Mouse (Mus musculus) embryo, embryonic 9.5 days (tissue): ENCODE results near the gene Slc4a2.
"Not testable (repeated sequence)": the region's sequence is repeated elsewhere in the genome, so short reads cannot be mapped to it uniquely, and the experiment has no call there.

ENCODE experiments used
- DNase-seq: peaks from one replicate; pipeline ENCODE4 v3.0.0-alpha.2; 2017; ENCODE audit errors: extremely low spot score

The Slc4a2 gene

DNA sequence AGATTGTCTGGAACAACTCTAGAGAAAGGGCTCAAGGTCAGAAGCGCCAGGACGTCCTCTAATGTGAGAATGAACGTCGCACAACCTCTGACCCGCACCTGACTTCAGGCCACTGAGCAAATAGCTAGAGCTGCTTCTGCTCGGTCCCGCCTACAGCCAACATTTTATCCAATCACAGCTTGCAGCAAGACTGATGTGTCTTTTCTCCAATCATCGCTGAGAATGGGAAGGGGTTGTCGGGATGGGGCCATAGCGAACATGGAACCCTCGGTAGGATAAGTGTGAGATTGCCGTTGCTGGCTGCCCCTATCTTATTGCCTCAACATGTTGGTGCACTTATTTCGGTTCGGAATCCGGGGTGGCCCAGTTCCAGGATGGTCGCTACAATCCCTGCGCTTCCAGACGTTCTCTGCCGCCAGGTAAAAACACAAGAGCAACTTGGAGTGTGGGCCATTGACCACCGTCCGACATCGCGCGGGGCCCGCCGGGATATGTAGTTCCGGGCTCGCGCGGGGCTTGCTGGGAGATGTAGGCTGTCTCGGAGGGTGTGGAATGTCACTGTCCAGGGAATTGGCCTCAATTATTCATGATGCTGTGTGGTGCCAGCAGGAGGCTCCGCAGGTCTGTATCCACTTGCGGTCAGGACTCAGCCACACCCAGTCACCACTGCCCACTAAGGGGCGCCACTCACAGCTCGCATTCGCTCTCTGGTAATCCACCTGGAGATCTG lies 29.3 kb upstream of the Slc4a2 start:
- peak; percentile 97 for DNase-seq

DNA sequence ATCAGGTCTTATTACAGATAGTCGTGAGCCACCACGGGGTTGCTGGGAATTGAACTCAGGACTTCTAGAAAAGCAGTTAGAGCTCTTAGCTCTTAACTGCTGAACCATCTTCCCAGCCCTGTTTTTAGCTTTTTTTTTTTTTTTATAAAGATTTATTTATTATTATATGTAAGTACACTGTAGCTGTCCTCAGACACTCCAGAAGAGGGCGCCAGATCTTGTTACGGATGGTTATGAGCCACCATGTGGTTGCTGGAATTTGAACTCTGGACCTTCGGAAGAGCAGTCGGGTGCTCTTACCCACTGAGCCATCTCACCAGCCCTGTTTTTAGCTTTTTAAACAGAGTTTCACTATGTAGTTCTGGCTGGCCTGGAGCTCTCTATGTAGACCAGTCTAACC lies 27.4 kb upstream of the Slc4a2 start:
- not testable (repeated sequence) for DNase-seq

DNA sequence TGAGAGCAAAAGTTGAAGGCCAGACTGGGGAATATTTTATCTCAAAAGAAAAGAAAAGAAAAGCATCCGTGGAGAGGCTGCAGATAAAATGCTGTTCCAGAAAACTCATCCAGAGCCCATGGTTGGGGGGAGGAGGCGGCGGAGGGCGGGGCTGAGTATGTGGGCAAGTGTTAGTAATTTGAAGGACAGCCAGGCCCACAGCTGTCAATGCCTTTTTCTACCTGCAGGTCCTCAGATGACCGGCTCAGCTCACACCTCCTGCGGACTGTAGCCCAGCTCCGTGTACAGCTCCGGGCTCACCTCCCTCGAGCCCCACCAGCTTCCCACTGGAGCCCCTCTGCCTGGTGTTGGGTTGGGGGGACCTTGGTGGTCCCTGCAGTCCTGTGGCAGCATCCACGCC lies 24.0 kb upstream of the Slc4a2 start:
- no peak for DNase-seq

GRCm38 (mm10) chr5:24400362-24400761 lies 23.3 kb upstream of the Slc4a2 start:
- DNase-seq: no peak

GRCm38 (mm10) chr5:24400911-24401605 lies 22.6 kb upstream of the Slc4a2 start:
- DNase-seq: no peak

DNA sequence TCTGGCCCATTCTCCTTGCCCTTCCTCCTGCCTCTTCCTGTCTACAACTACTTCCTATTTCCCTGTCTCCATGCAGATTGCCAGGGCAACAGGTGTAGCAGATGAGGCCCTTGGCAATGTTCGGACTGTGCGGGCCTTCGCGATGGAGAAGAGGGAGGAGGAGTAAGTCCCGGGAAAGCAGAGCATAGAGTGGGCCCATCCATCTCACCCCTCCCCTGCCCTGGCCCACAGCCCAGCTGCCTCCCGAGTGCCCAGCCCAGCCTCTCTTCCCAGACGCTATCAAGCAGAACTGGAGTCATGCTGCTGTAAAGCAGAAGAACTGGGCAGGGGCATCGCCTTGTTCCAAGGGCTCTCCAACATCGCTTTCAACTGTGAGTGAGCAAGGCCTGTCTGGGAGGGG lies 21.7 kb upstream of the Slc4a2 start:
- DNase-seq: no peak

- no peak for DNase-seq
Measured at GRCm38 (mm10) chr5:24404594-24405360, 18.9 kb upstream of the Slc4a2 start.

DNA sequence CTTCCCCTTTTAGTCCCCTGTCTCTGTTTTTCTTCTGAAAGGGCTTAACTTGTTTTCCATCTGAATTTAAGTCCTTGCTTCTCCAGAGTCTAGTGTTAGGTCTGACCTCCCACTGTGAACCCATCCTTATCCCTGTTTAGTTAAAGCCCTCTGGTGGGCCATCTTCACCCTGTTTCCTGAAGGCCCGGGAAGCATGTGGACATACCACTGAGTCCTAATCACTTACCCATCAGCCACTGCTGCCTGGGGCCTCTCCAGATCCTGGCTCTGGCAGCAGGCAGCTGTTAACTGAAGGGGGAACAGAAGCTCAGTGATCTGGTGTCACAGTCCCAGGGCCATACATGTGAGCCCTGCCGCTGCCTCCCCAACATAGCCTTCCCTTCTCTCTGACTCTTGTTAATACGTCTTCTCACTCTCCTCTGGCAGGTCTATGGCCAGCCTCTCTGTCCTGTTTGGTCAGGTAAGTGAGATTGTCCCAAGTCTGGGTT lies 18.2 kb upstream of the Slc4a2 start:
- no peak for DNase-seq

DNA sequence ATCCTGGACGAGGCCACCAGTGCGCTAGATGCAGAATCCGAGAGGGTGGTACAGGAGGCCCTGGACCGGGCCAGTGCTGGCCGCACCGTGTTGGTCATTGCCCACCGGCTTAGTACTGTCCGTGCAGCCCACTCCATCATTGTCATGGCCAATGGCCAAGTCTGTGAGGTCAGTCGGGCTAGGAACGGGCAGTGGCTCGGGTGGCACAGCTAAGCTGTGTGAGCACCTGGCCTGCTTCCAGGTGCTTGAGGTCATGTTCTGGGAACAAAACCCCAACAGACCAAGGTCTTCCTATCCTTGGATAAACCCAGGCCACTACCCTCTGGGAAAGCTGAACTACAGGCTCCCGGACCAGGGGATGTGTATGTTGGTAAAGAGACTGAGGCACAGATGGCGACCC lies 15.0 kb upstream of the Slc4a2 start:
- no peak for DNase-seq

DNA sequence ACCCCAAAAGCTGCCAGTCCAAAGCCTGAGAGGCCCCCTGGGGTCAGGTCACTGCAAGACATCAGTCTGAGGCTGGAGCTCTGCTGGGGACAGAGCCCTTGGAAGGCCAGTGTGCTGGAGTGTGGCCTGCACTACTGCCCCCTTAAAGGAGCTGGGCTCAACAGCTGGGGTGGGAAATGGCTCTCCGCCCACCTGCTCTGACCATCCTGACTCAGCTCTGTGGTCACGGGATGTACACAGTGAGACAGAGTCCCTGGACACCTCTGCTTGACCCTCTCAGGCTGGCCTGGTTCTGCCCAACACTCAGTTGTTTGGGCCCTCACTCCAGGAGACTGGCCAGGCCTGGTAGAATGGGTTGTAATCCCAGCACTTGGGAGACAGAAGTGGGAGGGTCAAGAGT lies 14.2 kb upstream of the Slc4a2 start:
- DNase-seq: no peak

DNA sequence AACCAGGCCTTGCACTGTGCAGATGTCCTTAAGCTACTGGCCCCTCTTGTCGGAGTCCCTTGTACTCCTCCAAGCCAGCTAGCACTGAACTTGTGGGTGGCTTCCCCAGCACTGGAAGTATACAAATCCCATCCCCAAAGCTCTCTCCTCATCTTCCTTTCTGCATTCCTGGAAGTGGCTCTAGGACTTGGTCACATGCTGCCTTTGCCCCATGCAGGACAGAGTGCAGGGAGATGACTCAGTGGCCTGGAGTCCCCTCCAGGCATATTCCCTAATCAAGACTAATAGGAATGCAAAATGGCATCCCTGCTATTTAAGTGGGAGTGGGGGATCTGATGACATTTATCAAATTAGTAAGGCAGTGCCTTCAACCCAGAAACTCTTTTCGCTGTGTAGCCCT lies 11.6 kb upstream of the Slc4a2 start:
- DNase-seq: no peak

GRCm38 (mm10) chr5:24413042-24413693 lies 10.5 kb upstream of the Slc4a2 start, which contains the start of gene Asic3:
Gene Asic3, plus strand, starts transcription at chr5:24413392.
- no peak for DNase-seq

GRCm38 (mm10) chr5:24413938-24414337 lies 9.7 kb upstream of the Slc4a2 start:
- DNase-seq: no peak

- DNase-seq: peak; percentile 68
Measured at GRCm38 (mm10) chr5:24416222-24416736, 7.4 kb upstream of the Slc4a2 start.

DNA sequence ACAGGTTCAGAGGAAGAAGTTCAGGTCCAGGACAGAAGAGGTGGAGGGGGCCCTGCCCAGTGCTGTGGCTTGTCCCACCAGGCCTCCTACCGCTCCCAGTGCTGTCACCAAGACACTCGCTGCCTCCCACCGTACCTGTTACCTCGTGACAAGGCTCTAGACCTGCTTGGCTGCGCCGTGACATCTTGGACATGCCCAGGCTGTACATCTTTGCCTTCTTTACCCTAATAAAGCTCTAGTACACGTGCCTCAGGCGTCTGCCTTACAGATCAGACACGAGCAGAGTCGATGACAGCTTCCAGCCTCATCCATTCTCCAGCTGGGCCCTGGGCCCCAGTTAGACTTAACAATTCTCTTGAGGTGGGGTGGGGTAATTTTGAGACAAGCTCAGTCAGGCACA lies 6.0 kb upstream of the Slc4a2 start:
- DNase-seq: no peak

- no peak for DNase-seq
Measured at GRCm38 (mm10) chr5:24420381-24420780, 3.3 kb upstream of the Slc4a2 start.

DNA sequence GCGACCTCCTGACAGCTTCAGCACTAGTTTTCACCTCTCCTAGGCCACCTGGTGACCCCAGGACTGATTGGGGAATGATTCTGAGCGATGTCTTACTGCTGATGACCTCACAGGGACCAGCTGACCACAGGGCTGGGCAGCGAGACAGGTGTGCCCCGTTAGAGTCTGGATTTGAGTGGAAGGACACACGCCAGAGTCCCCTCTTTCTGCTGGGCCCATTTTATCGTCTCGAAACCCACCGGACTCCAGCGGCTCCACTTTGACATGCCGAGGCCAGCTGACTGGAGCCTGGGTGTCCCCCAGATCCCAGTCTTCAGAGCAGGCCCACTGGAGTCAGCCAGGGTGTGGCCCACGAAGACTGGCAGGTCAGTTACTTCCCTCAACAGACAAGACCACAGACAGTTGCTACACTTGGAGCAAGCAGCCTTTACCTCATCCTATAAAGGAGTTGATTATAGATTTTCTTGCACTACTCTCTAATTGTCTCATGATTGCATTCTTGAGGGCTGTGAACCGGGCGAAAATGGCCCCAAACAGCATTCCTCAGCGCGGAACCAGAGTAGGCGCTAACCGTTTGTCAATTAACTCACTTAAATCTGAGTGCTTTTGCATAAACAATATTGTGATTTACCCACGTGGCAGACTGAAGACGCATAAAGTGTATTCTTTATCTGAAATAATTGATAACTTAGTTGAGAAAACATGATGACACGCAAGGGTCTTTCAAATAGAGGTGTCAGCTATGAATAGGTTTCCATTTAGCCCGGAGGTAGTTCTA lies 556 bp downstream of the Slc4a2 start:
- no peak for DNase-seq

DNA sequence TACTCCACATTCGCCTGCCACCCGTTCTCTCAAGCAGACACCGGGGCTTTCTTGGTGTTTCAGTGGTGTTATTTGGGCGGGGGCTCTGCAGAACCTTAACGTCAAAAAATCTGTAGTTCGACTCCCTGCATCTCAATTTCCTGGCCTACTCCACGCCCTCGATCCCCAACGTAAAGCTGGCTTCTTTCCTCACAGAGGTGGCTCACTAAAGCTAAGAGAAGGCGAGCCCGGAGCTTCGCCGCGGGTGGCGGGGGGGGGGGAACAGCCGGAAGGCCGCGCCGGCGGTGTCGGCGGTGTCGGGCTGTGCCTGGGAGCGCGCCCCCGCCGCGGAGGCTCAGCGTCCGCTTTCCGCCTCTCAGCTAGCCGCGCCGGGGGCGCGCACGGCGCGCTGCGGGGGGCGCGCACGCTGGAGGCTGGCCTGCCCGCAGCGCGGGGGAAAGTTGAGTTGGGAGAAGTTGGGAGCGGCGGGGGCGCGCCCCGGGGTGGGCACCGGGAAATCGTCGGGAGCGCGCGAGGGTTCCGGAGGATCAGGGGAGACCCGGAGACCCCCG lies 1.3 kb downstream of the Slc4a2 start:
- peak; percentile 88 for DNase-seq

- peak; percentile 70 for DNase-seq
Measured at GRCm38 (mm10) chr5:24425421-24426036, 1.9 kb downstream of the Slc4a2 start.

GRCm38 (mm10) chr5:24426037-24426432 lies 2.4 kb downstream of the Slc4a2 start:
- no peak for DNase-seq
